Mouse (Mus musculus): ENCODE measurements around the gene Naa40.
A peak's percentile ranks its signal among the peaks of the same experiment; 100 is the strongest.

The Naa40 gene

GRCm38 (mm10) chr19:7178841-7179452 is 62.0 kb downstream of the Naa40 start:
- DNase-seq = peak; percentile 83

GRCm38 (mm10) chr19:7177804-7178511 is 63.0 kb downstream of the Naa40 start:
- no peak for DNase-seq

DNA sequence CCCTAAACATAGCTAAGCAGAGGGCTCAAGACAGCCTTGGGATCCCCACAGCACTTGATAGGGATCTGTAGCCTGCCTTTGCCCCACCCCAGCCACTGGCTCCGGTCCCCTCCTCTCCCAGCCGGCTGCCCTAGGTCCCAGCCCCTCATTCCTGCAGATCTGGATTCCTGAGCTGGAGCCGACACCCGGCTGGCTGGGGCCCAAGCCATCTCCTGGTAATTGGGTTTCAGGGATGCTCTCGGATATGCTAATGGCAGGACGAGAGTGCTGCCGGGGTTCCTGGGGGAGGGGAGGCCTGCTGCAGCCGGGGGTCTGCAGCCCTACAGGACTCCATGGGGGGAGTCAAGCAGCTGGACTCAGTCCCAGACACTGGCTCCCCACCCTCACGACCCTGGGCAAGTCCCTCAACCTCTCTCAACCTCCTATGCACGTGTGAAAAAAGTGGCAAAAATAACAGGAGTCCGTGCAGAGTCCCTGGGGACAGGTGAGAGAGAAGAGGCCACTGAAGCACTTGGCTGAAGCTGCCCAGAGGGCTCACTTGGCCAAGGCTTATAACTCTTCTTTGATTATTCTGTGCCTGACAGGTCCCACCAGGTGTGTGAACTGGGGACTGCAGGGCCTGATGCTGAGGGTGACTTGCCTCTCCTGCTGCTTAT is 64.8 kb downstream of the Naa40 start:
- DNase-seq = no peak

Data from cerebellum, adult 9-11 months (tissue).